Mouse (Mus musculus): Measurements from ENCODE around the gene Chn2. TPM values are rescaled to one million over a fixed set of nuclear protein-coding genes. Genes with fewer than 3 reads are reported as not detected.

Gene Chn2
- 574 and 684 TPM in 2 replicates for polyA plus RNA-seq (2012; rRNA removed)

- H3K27ac ChIP-seq (ENCODE audit: insufficient read depth, low read length): peak within 1 kb of the TSS; percentile 98
- peak in 1 of 2 experiments; percentile 87 for DNase-seq
- H3K4me1 ChIP-seq (ENCODE audit: control insufficient read depth, insufficient read depth, low read length): peaks cover 5% of the 10 kb centered on the region
- peak within 1 kb of the TSS; percentile 63 for H3K4me3 ChIP-seq (replicated peaks; ENCODE audit: insufficient read depth, low read depth, low read length)
- TF ChIP-seq CTCF (IDR thresholded peaks at IDR 0.05; ENCODE audit: borderline replicate concordance, insufficient read depth, low read depth, low read length) (no peak), POLR2A (IDR thresholded peaks at IDR 0.05; ENCODE audit: borderline replicate concordance, insufficient read depth, low read length) (peak; percentile 43; the same call in 1 of the 2 replicates)
- WGBS: 1% methylated on average over 37 of the region's 43 CpGs
- H3K27me3 ChIP-seq (ENCODE audit: control insufficient read depth, insufficient read depth, low read length): no peaks in the 10 kb centered on the region
These were observed at the start of gene Chn2 for GRCm38 (mm10) chr6:54039357-54039804. TSS of gene Chn2 (plus strand) at chr6:54039554.

- TF ChIP-seq CTCF (IDR thresholded peaks at IDR 0.05; ENCODE audit: borderline replicate concordance, insufficient read depth, low read depth, low read length) (no peak), POLR2A (IDR thresholded peaks at IDR 0.05; ENCODE audit: borderline replicate concordance, insufficient read depth, low read length) (no peak)
These were observed 47.0 kb upstream of the Chn2 start for GRCm38 (mm10) chr6:53992386-53992785.

GRCm38 (mm10) chr6:53995519-53995918, 43.8 kb upstream of the Chn2 start:
- WGBS: 53% methylated on average over 4 of the region's 4 CpGs

More at GRCm38 (mm10) chr6:53992386-53992785, 47.0 kb upstream of the Chn2 start:
- Histone ChIP-seq H3K27me3 (ENCODE audit: control insufficient read depth, insufficient read depth, low read length) (no peaks in the 10 kb centered on the region; the same call in 1 of the 2 replicates), H3K4me1 (ENCODE audit: control insufficient read depth, insufficient read depth, low read length) (no peaks in the 10 kb centered on the region; the same call in 1 of the 2 replicates), H3K4me3 (replicated peaks; ENCODE audit: insufficient read depth, low read depth, low read length) (no peak overlapping the region), H3K27ac (ENCODE audit: insufficient read depth, low read length) (no peak overlapping the region)
- 26% methylated on average over 3 of the region's 3 CpGs for WGBS
- DNase-seq: peak; percentile 26 to 35

GRCm38 (mm10) chr6:53996226-53996955, 43.0 kb upstream of the Chn2 start:
- no peak for TF ChIP-seq POLR2A (IDR thresholded peaks at IDR 0.05; ENCODE audit: borderline replicate concordance, insufficient read depth, low read length)
- TF ChIP-seq CTCF (IDR thresholded peaks at IDR 0.05; ENCODE audit: borderline replicate concordance, insufficient read depth, low read depth, low read length): no peak
- DNase-seq: no peak
- Histone ChIP-seq H3K27me3 (ENCODE audit: control insufficient read depth, insufficient read depth, low read length) (no peaks in the 10 kb centered on the region; the same call in 1 of the 2 replicates), H3K4me3 (replicated peaks; ENCODE audit: insufficient read depth, low read depth, low read length) (no peak overlapping the region), H3K4me1 (ENCODE audit: control insufficient read depth, insufficient read depth, low read length) (no peaks in the 10 kb centered on the region; the same call in 1 of the 2 replicates), H3K27ac (ENCODE audit: insufficient read depth, low read length) (no peak overlapping the region)
- WGBS: 99% methylated on average over 3 of the region's 3 CpGs

More at GRCm38 (mm10) chr6:53995519-53995918, 43.8 kb upstream of the Chn2 start:
- TF ChIP-seq POLR2A (IDR thresholded peaks at IDR 0.05; ENCODE audit: borderline replicate concordance, insufficient read depth, low read length): no peak
- H3K27me3 ChIP-seq (ENCODE audit: control insufficient read depth, insufficient read depth, low read length): no peaks in the 10 kb centered on the region; the same call in 1 of the 2 replicates
- no peaks in the 10 kb centered on the region; the same call in 1 of the 2 replicates for H3K4me1 ChIP-seq (ENCODE audit: control insufficient read depth, insufficient read depth, low read length)
- H3K27ac ChIP-seq (ENCODE audit: insufficient read depth, low read length): no peak overlapping the region
- DNase-seq: no peak
- no peak overlapping the region for H3K4me3 ChIP-seq (replicated peaks; ENCODE audit: insufficient read depth, low read depth, low read length)

GRCm38 (mm10) chr6:54005302-54005701, 34.1 kb upstream of the Chn2 start:
- peaks cover 2% of the 10 kb centered on the region; the same call in 1 of the 2 replicates for H3K4me1 ChIP-seq (ENCODE audit: control insufficient read depth, insufficient read depth, low read length)
- WGBS: 87% methylated on average over 4 of the region's 4 CpGs
- no peak for TF ChIP-seq POLR2A (IDR thresholded peaks at IDR 0.05; ENCODE audit: borderline replicate concordance, insufficient read depth, low read length)
- TF ChIP-seq CTCF (IDR thresholded peaks at IDR 0.05; ENCODE audit: borderline replicate concordance, insufficient read depth, low read depth, low read length): no peak
- no peak overlapping the region for H3K27ac ChIP-seq (ENCODE audit: insufficient read depth, low read length)
- H3K4me3 ChIP-seq (replicated peaks; ENCODE audit: insufficient read depth, low read depth, low read length): no peak overlapping the region
- no peaks in the 10 kb centered on the region for H3K27me3 ChIP-seq (ENCODE audit: control insufficient read depth, insufficient read depth, low read length)
- no peak for DNase-seq

GRCm38 (mm10) chr6:54008448-54009120, 30.8 kb upstream of the Chn2 start:
- TF ChIP-seq POLR2A (IDR thresholded peaks at IDR 0.05; ENCODE audit: borderline replicate concordance, insufficient read depth, low read length) (no peak), CTCF (IDR thresholded peaks at IDR 0.05; ENCODE audit: borderline replicate concordance, insufficient read depth, low read depth, low read length) (no peak)
- peaks cover 2% of the 10 kb centered on the region; the same call in 1 of the 2 replicates for H3K4me1 ChIP-seq (ENCODE audit: control insufficient read depth, insufficient read depth, low read length)
- peak; percentile 31 to 43 for DNase-seq
- 11% methylated on average over 16 of the region's 16 CpGs for WGBS
- 0 out of 2 replicates have a peak overlapping the region, but pooled peaks have one; percentile 3 for H3K27ac ChIP-seq (ENCODE audit: insufficient read depth, low read length)
- H3K4me3 ChIP-seq (replicated peaks; ENCODE audit: insufficient read depth, low read depth, low read length): peak overlapping the region; percentile 55
- no peaks in the 10 kb centered on the region for H3K27me3 ChIP-seq (ENCODE audit: control insufficient read depth, insufficient read depth, low read length)

- Histone ChIP-seq H3K4me3 (replicated peaks; ENCODE audit: insufficient read depth, low read depth, low read length) (no peak overlapping the region), H3K27me3 (ENCODE audit: control insufficient read depth, insufficient read depth, low read length) (no peaks in the 10 kb centered on the region), H3K27ac (ENCODE audit: insufficient read depth, low read length) (no peak overlapping the region), H3K4me1 (ENCODE audit: control insufficient read depth, insufficient read depth, low read length) (peaks cover 2% of the 10 kb centered on the region; the same call in 1 of the 2 replicates)
- TF ChIP-seq CTCF (IDR thresholded peaks at IDR 0.05; ENCODE audit: borderline replicate concordance, insufficient read depth, low read depth, low read length) (no peak), POLR2A (IDR thresholded peaks at IDR 0.05; ENCODE audit: borderline replicate concordance, insufficient read depth, low read length) (no peak)
- 82% methylated on average over 4 of the region's 4 CpGs for WGBS
- no peak for DNase-seq
These were observed 30.1 kb upstream of the Chn2 start for GRCm38 (mm10) chr6:54009293-54009692.

Data from cerebellum, adult 2 months (tissue).